Mouse (Mus musculus) liver, embryonic 11.5 days (tissue): Measurements from ENCODE around the gene Siah3. TPM values are rescaled to one million over a fixed set of nuclear protein-coding genes. Genes with fewer than 3 reads are reported as not detected.

Source experiments
- ATAC-seq: fragments of 200-750 bp; cut with Nextera tagmentation; replicated peaks from 2 replicates; pipeline ENCODE4 v1.8.0; 2017; ENCODE audit warnings: moderate number of reproducible peaks, mild to moderate bottlenecking, moderate TSS enrichment, moderate library complexity; ENCODE audit not compliant: low FRiP score
- DNase-seq: peaks from one replicate; pipeline ENCODE4 v3.0.0-alpha.2; 2017; ENCODE audit warnings: low spot score
- H3K27ac ChIP-seq: fragments of 300-500 bp; sonication (generic); 2 replicates; pipeline ENCODE4 v1.5.1; 2014; ENCODE audit warnings: mild to moderate bottlenecking, low read depth, low read length, control low read depth
- H3K27me3 ChIP-seq: fragments of 300-500 bp; sonication (generic); replicated peaks from 2 replicates; pipeline ENCODE4 v1.6.1; 2014; ENCODE audit warnings: low read length, mixed read lengths; ENCODE audit not compliant: control insufficient read depth, insufficient read depth
- H3K36me3 ChIP-seq: fragments of 300-500 bp; sonication (generic); 2 replicates; pipeline ENCODE4 v1.6.1; 2014; ENCODE audit warnings: mild to moderate bottlenecking, low read length, moderate library complexity, mixed read lengths; ENCODE audit not compliant: control insufficient read depth, insufficient read depth
- H3K4me1 ChIP-seq: fragments of 300-500 bp; sonication (generic); replicated peaks from 2 replicates; pipeline ENCODE4 v1.6.1; 2014; ENCODE audit warnings: low read length, mixed read lengths; ENCODE audit not compliant: control insufficient read depth, insufficient read depth
- H3K4me2 ChIP-seq: fragments of 300-500 bp; sonication (generic); 2 replicates; pipeline ENCODE4 v1.6.1; 2014; ENCODE audit warnings: mild to moderate bottlenecking, control low read depth, moderate library complexity
- H3K4me3 ChIP-seq: fragments of 300-500 bp; sonication (generic); 2 replicates; pipeline ENCODE4 v1.5.1; 2014; ENCODE audit warnings: low read depth, low read length, control low read depth
- H3K9ac ChIP-seq: fragments of 300-500 bp; sonication (generic); 2 replicates; pipeline ENCODE4 v1.6.1; 2014; ENCODE audit warnings: low read depth, low read length, control low read depth
- H3K9me3 ChIP-seq: fragments of 300-500 bp; sonication (generic); 2 replicates; pipeline ENCODE4 v1.6.1; 2016; ENCODE audit warnings: low read length, inconsistent platforms, mixed read lengths; ENCODE audit not compliant: control insufficient read depth
- WGBS: fragments of 180-500 bp; shearing (Covaris S2); extraction: QIAGEN DNeasy Blood & Tissue Kit; methylation state at CpG from one replicate; pipeline ENCODE4 v1.1.7; 2014; 5-methylcytosine and 5-hydroxymethylcytosine counted together
- polyA plus RNA-seq: library from polyadenylated mRNA; unstranded; fragments of >200 nt; fragmentation: Nextera tagmentation; extraction: Ambion mirVana; gene quantifications from 2 replicates; pipeline ENCODE4 v1.2.1, GENCODE M21; 2014

Siah3 gene
- polyA plus RNA-seq, 1 experiment from 2014 or later, result 0.19 TPM

DNA sequence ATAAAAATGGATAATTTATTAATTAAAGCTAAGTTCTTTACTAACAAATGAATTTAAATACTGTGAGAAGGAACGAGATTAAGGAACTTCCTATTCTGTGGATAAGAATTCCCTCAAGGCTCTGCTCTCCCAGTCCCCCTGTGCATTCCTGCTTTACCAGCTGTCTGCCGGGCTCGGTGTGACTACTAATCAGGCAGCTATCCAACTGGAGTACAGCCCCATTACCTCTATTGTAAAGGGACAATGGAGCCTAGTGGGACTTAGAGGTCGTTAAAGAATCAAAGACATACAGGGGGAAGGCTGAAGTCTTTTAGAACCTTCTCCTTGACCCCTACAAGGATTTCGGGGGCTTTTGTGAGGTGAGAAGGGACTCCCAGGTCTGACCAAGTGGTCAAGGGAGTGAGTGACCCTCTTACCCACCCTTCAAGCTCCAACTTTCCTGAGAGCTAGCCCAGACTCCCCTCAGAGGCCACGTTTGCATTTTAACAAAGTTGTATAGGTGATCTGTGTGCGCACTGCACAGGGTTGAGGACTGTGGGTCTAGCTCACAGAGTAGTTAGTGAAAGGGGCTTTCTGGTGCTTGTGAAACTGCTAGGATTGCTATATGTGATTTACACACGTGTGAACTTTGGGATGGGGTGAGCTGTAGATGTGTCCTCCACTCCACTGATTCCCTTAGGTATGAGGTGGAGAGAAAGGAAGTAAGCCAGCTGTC, 49.5 kb downstream of the Siah3 start:
- Histone ChIP-seq H3K4me3 (no peak overlapping the region), H3K27ac (no peak overlapping the region), H3K9me3 (no peaks in the 10 kb centered on the region), H3K27me3 (no peaks in the 10 kb centered on the region), H3K4me2 (no peak overlapping the region), H3K9ac (no peak overlapping the region), H3K4me1 (no peaks in the 10 kb centered on the region), H3K36me3 (no peaks in the 10 kb centered on the region)
- ATAC-seq (no peak), DNase-seq (no peak)
- 53% methylated on average over 8 of the region's 8 CpGs for whole genome bisulfite sequencing

GRCm38 (mm10) chr14:75506246-75506645, 50.5 kb downstream of the Siah3 start:
- H3K9me3 ChIP-seq, result no peaks in the 10 kb centered on the region
- H3K27me3 ChIP-seq, result no peaks in the 10 kb centered on the region
- H3K9ac ChIP-seq, result no peak overlapping the region
- H3K4me1 ChIP-seq, result no peaks in the 10 kb centered on the region
- 72% methylated on average over 3 of the region's 3 CpGs for WGBS
- H3K36me3 ChIP-seq, result no peaks in the 10 kb centered on the region
- DNase-seq, result no peak
- H3K4me3 ChIP-seq, result no peak overlapping the region
- no peak for ATAC-seq
- no peak overlapping the region for H3K27ac ChIP-seq
- H3K4me2 ChIP-seq, result no peak overlapping the region

DNA sequence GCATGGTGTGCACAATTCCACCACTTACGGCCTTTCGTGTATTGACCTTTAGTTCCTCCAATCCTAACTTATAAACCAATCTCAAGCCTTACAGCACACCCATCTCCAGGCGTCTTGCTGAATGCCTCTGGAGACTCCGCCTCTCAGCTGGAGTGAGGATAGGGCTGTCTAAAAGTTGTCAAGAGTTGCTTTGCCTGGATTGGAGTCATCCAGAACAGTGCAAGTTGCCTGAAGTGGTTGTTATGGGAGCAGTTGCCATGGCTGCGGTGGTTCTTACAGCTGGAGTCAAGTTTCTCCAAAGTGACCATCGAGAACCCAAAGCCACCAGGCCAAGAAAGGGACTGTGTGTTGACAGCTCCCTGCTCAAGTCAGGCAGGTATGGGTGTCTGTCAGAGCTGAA, 54.3 kb downstream of the Siah3 start:
- DNase-seq (no peak), ATAC-seq (no peak)
- no peak overlapping the region for H3K4me2 ChIP-seq
- no peaks in the 10 kb centered on the region for H3K4me1 ChIP-seq
- H3K9ac ChIP-seq, result no peak overlapping the region
- no peaks in the 10 kb centered on the region for H3K9me3 ChIP-seq
- no peaks in the 10 kb centered on the region for H3K27me3 ChIP-seq
- no peaks in the 10 kb centered on the region for H3K36me3 ChIP-seq
- no peak overlapping the region for H3K4me3 ChIP-seq
- no peak overlapping the region for H3K27ac ChIP-seq
- WGBS, result 85% methylated on average over 6 of the region's 6 CpGs

GRCm38 (mm10) chr14:75512946-75513345, 57.2 kb downstream of the Siah3 start:
- DNase-seq, result no peak
- no peak overlapping the region for H3K4me3 ChIP-seq
- ATAC-seq, result no peak
- no peak overlapping the region for H3K27ac ChIP-seq
- H3K9me3 ChIP-seq, result no peaks in the 10 kb centered on the region
- H3K36me3 ChIP-seq, result no peaks in the 10 kb centered on the region
- no peaks in the 10 kb centered on the region for H3K4me1 ChIP-seq
- no peak overlapping the region for H3K4me2 ChIP-seq
- no peak overlapping the region for H3K9ac ChIP-seq
- no peaks in the 10 kb centered on the region for H3K27me3 ChIP-seq
- WGBS, result 54% methylated on average over 3 of the region's 3 CpGs

DNA sequence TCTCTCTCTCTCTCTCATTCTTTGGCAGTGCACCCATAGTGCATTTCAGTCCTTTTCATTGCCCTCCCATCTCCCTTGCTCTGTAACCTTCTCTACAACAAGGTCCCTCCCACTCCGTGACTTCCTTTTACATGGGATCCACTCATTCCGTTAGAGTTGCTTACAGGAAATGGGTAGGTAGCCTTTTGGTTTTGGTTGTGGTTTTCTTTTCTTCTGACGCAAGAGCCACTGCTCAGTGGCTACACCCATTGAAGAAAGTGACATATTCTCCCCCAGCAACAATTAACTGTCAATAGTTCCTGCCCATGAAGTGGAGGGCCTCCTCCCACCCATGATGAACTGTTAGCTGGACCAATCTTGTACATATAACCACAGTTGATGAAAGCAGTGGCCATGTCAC, 60.4 kb downstream of the Siah3 start:
- no peak for ATAC-seq
- Histone ChIP-seq H3K27ac (no peak overlapping the region), H3K9me3 (no peaks in the 10 kb centered on the region), H3K27me3 (no peaks in the 10 kb centered on the region), H3K36me3 (no peaks in the 10 kb centered on the region), H3K9ac (no peak overlapping the region), H3K4me3 (no peak overlapping the region), H3K4me2 (no peak overlapping the region), H3K4me1 (no peaks in the 10 kb centered on the region)
- 54% methylated on average over 3 of the region's 3 CpGs for whole genome bisulfite sequencing
- DNase-seq, result no peak

DNA sequence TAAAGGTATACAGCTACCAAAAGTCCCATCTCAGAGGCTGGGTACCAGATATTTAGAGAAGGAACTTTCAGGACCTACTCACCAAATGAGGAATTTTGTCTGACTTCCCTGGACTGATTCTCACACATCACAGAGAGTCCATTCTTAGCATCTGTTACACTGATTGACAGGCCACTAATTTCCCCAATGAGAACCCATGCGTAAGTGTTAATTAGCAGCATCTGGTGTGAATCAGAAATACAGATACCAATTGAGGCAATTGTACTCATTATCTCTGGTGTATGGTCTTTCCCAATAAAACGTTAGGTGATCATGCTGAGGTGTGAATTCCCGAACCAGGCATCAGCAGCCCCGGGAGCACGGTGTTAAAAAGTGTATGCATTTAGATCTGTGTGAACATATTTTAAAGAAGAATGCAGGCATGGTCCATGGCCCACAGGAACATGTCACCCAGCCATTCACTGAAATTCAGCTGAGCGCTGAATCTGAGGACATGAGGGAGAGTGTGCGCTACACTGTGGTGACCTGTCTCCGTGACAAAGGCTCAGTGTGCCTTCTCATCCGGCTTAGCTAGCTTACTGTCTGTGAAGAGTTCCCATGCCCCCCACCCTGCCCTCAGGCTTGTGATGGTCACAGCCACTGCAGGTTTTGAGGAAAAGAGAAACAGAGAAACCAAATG, 61.3 kb downstream of the Siah3 start:
- DNase-seq (no peak), ATAC-seq (no peak)
- H3K9ac ChIP-seq, result no peak overlapping the region
- H3K36me3 ChIP-seq, result no peaks in the 10 kb centered on the region
- no peak overlapping the region for H3K27ac ChIP-seq
- H3K9me3 ChIP-seq, result no peaks in the 10 kb centered on the region
- no peak overlapping the region for H3K4me3 ChIP-seq
- H3K4me2 ChIP-seq, result no peak overlapping the region
- H3K4me1 ChIP-seq, result no peaks in the 10 kb centered on the region
- WGBS, result 76% methylated on average over 9 of the region's 9 CpGs
- H3K27me3 ChIP-seq, result no peaks in the 10 kb centered on the region

DNA sequence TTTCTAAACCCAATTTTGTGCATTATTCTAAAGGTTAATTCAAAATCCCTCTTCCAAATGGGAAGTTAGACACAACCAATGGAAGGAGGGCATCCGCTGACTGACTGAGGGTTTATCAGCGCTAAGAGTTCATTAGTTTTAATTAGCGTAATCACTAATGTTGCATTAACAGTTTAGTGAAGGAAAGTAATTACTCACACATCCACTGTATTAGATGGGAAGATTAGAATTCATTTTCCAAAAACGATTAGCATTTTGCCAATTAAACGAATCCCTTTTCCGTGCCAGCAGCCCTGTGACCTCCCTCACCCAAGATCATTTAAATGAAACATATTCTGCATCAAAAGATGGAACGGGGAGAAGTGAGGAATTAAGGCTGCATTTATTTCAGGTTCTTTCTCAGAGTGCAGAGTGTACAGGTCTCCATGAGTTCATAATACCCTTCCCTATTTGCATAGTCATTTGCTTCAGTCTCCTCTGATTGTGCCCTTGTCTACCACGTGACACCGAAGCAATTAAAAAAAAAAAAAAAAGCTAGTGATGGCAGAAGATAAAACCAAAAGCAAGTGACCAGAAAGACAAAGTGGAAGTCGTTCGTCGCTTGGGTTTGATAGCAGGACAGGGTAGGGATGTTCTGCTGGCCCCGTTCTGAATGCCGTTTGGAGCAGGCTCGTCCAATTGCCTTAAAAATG, 62.6 kb downstream of the Siah3 start:
- Histone ChIP-seq H3K4me3 (no peak overlapping the region), H3K4me1 (no peaks in the 10 kb centered on the region), H3K9ac (no peak overlapping the region), H3K4me2 (peak overlapping the region; percentile 8; the same call in 1 of the 2 replicates), H3K27me3 (no peaks in the 10 kb centered on the region), H3K9me3 (no peaks in the 10 kb centered on the region), H3K36me3 (no peaks in the 10 kb centered on the region), H3K27ac (no peak overlapping the region)
- WGBS, result 73% methylated on average over 15 of the region's 15 CpGs
- ATAC-seq (no peak; the same call in 1 of the 2 replicates), DNase-seq (no peak)

DNA sequence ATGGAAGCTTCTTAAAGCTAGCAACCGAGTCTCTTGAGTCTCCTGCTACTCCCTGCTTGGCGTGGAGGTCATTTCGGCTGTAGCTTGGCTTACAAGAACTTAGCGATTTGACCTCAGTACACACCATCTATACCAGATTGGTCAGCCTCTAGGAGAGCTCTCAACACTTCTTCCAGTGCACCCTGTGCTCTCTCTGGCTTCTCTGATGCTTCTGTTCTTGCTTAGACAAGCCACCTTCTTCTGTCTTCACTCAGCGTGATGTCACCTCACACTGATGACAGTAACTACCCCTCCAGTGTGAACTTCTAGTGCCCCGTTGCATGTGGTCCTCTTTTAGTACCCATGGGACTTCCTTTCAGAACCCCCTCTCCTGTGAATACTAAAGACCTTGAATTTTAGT, 63.1 kb downstream of the Siah3 start:
- DNase-seq (no peak), ATAC-seq (no peak)
- Histone ChIP-seq H3K4me1 (no peaks in the 10 kb centered on the region; the same call in 1 of the 2 replicates), H3K4me2 (peak overlapping the region; percentile 8; the same call in 1 of the 2 replicates), H3K9me3 (no peaks in the 10 kb centered on the region), H3K9ac (no peak overlapping the region), H3K27me3 (no peaks in the 10 kb centered on the region), H3K4me3 (no peak overlapping the region), H3K36me3 (no peaks in the 10 kb centered on the region), H3K27ac (no peak overlapping the region)
- WGBS, result 84% methylated on average over 6 of the region's 6 CpGs
